Mouse (Mus musculus) embryonic facial prominence, embryonic 12.5 days (tissue): Measurements from ENCODE around the gene Cfap157. TPM values are rescaled to one million over a fixed set of nuclear protein-coding genes. Genes with fewer than 3 reads are reported as not detected.

Source experiments
- ATAC-seq: fragments of 200-750 bp; cut with Nextera tagmentation; 2 replicates; pipeline ENCODE4 v1.8.0; 2017; ENCODE audit not compliant: insufficient number of reproducible peaks, insufficient read depth, low FRiP score, low TSS enrichment
- H3K27ac ChIP-seq: fragments of 300-500 bp; sonication (generic); 2 replicates; pipeline ENCODE4 v1.5.1; 2016; ENCODE audit warnings: mild to moderate bottlenecking
- H3K27me3 ChIP-seq: fragments of 300-500 bp; sonication (generic); 2 replicates; pipeline ENCODE4 v1.6.1; 2016; ENCODE audit warnings: mild to moderate bottlenecking, moderate library complexity
- H3K36me3 ChIP-seq: fragments of 300-500 bp; sonication (generic); 2 replicates; pipeline ENCODE4 v1.6.1; 2016; ENCODE audit warnings: mild to moderate bottlenecking
- H3K4me1 ChIP-seq: fragments of 300-500 bp; sonication (generic); 2 replicates; pipeline ENCODE4 v1.6.1; 2016
- H3K4me2 ChIP-seq: fragments of 300-500 bp; sonication (generic); replicated peaks from 2 replicates; pipeline ENCODE4 v1.6.1; 2016; ENCODE audit warnings: mild to moderate bottlenecking, moderate library complexity
- H3K4me3 ChIP-seq: fragments of 300-500 bp; sonication (generic); 2 replicates; pipeline ENCODE4 v1.5.1; 2016; ENCODE audit warnings: mild to moderate bottlenecking
- H3K9ac ChIP-seq: fragments of 300-500 bp; sonication (generic); 2 replicates; pipeline ENCODE4 v1.6.1; 2016; ENCODE audit warnings: mild to moderate bottlenecking, moderate library complexity
- H3K9me3 ChIP-seq: fragments of 300-500 bp; sonication (generic); 2 replicates; pipeline ENCODE4 v1.6.1; 2016; ENCODE audit warnings: mild to moderate bottlenecking, moderate library complexity
- WGBS: fragments of 180-500 bp; shearing (Covaris S2); methylation state at CpG from one replicate; pipeline ENCODE4 v1.1.7; 2016; 5-methylcytosine and 5-hydroxymethylcytosine counted together
- polyA plus RNA-seq: library from polyadenylated mRNA; unstranded; fragments of >200 nt; fragmentation: Nextera tagmentation; extraction: Ambion mirVana; gene quantifications from 2 replicates; pipeline ENCODE4 v1.2.1, GENCODE M21; 2016

Gene Cfap157
- polyA plus RNA-seq, 1 experiment from 2014 or later: 0.74 TPM

DNA sequence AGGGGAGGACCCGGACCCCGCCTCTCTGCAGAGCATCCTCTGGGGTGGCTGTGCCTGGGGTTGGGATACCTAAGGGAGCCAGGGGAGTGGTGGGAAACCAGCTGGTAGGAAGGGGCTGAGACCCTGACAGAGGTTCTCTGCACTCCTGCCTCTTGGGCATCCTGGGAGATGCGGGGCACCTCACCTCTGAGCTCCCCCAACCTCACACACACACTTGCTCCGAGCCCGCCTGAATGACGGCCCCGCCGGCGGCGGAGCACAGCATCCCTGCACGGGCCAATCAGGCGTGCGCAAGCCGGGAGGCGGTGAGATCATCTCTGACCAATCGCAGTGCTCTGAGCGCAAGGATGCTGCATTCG lies 42.1 kb downstream of the Cfap157 start:
- H3K27me3 ChIP-seq: peaks cover 17% of the 10 kb centered on the region; the same call in 1 of the 2 replicates
- H3K27ac ChIP-seq: 0 out of 2 replicates have a peak overlapping the region, but pooled peaks have one; percentile 5
- H3K9me3 ChIP-seq: no peaks in the 10 kb centered on the region
- ATAC-seq: peak; percentile 62; the same call in 1 of the 2 replicates
- WGBS: 4% methylated on average over 18 of the region's 18 CpGs
- peaks cover 12% of the 10 kb centered on the region for H3K36me3 ChIP-seq
- no peak overlapping the region for H3K9ac ChIP-seq
- peak overlapping the region; percentile 96 for H3K4me2 ChIP-seq
- H3K4me1 ChIP-seq: peaks cover 18% of the 10 kb centered on the region
- peak overlapping the region; percentile 52 for H3K4me3 ChIP-seq

DNA sequence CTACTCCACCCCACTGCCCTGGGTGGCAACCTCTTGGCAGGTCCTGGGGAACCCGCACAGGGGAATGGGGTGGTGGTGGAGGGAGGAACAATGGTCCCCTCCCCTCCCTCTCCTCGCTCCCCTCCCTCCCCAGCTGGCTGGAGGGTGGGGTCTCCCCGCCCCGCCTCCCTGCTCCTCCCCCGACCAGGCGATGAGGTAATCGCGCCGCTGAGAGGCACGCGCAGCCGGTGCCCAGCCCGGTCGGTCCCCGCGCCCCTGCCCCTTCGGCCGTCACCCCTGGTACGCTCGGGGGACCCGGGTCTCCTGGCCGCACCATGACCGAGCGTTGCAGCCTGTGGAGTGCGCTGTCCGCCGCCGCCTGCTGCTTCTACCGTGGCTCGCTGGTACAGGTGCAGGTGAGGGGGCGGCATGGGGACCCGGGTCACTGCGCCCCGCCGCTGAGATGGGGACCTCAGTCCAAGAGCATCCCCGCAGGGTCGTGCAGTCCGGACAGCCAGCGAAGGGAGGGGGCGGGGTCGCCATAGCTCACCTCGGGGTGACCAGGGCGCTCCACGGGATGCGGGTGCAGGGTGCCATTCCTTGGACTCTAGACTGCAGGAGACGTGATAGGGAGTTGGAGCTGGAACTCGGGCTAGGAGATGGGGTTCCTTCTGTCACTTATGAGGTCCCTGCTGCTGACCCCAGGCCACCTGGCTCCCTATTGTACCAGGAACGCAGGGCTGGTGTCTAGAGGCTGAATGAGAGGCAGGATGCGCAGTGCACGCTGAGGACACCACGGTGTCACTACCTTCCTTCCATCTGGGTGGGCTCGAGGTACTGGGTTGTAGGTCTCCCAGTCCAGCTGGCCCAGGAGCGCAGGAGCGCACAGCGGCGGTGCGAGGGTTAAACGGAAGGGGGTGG lies 42.7 kb downstream of the Cfap157 start:
- peaks cover 17% of the 10 kb centered on the region; the same call in 1 of the 2 replicates for H3K27me3 ChIP-seq
- peak overlapping the region; percentile 96 for H3K4me2 ChIP-seq
- peak overlapping the region; percentile 46 for H3K9ac ChIP-seq
- peaks cover 9% of the 10 kb centered on the region for H3K36me3 ChIP-seq
- peaks cover 18% of the 10 kb centered on the region for H3K4me1 ChIP-seq
- 0 out of 2 replicates have a peak overlapping the region, but pooled peaks have one; percentile 5 for H3K27ac ChIP-seq
- peak overlapping the region; percentile 52 for H3K4me3 ChIP-seq
- no peaks in the 10 kb centered on the region for H3K9me3 ChIP-seq
- ATAC-seq: peak; percentile 31; the same call in 1 of the 2 replicates
- WGBS: 3% methylated on average over 50 of the region's 58 CpGs

DNA sequence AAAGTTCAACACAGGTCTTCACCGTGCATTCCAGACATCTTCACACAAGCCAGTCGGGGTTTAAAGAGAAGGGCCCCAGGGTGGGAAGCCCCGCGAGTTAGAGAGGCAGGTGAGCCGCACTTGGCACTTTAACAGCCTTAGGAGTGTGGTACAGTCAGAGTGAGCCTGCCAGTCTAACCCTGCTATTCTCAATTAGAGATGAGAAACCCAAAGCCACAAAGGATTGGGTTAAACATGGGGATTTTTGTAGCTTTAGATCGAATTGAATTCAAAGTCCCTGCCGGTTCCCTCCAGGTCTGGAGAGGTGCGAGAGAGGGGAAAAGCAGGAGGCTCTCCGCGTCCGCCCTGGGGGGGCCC lies 43.3 kb downstream of the Cfap157 start, which contains the start of gene 6330409D20Rik:
Gene 6330409D20Rik, minus strand, starts transcription at position 101 of the 357 bp plus-strand sequence.
- Histone ChIP-seq H3K4me3 (peak within 1 kb of the TSS; percentile 52), H3K36me3 (peaks cover 3% of the 10 kb centered on the region), H3K27ac (0 out of 2 replicates have a peak within 1 kb of the TSS, but pooled peaks have one; percentile 5), H3K4me2 (peak within 1 kb of the TSS; percentile 96), H3K27me3 (peaks cover 17% of the 10 kb centered on the region; the same call in 1 of the 2 replicates), H3K9me3 (no peaks in the 10 kb centered on the region), H3K4me1 (peaks cover 18% of the 10 kb centered on the region), H3K9ac (peak within 1 kb of the TSS; percentile 46)
- 9% methylated on average over 11 of the region's 11 CpGs for WGBS
- no peak for ATAC-seq

DNA sequence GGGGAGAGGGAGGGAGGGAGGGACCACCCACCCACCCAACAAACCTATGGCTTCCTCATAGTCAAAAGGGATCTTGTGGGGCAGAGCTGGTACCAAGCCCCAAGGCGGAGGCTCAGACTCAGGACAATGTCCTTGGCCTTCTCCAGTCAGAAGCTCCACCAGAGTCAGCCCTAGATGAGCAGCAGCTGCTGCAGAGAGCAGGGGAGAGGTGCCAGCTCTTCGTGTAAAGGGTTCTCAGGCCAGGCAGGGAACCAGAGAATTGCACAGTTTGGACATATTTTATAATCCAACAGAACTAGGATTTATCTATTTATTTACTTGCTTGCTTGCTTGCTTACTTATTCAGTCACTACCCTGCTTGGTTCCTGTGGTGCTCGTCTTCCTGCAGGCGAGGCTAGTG lies 44.9 kb downstream of the Cfap157 start:
- Histone ChIP-seq H3K4me1 (peaks cover 27% of the 10 kb centered on the region), H3K27ac (no peak overlapping the region), H3K4me2 (no peak overlapping the region), H3K4me3 (no peak overlapping the region), H3K9me3 (no peaks in the 10 kb centered on the region), H3K27me3 (peaks cover 17% of the 10 kb centered on the region; the same call in 1 of the 2 replicates), H3K9ac (no peak overlapping the region), H3K36me3 (no peaks in the 10 kb centered on the region)
- WGBS: 79% methylated on average over 4 of the region's 4 CpGs
- ATAC-seq: no peak

DNA sequence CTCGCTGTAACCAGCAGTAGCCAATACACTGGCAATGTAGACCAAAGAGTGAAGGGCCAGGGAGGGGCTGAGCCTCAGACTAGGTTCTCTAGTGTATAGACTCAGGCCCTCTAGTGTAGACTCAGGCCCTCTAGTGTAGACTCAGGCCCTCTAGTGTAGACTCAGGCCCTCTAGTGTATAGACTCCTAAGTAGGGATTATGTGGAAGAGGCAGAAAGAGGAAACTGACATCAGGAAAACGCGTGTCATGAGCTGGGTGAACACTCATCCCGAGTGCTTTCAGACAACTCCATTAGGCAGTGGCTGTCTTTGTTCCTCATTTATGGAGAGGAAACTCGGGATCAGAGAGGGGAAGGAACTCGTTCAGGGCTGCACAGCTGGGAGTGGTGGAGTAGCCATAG lies 47.2 kb downstream of the Cfap157 start:
- H3K27ac ChIP-seq: 0 out of 2 replicates have a peak overlapping the region, but pooled peaks have one; percentile 36

DNA sequence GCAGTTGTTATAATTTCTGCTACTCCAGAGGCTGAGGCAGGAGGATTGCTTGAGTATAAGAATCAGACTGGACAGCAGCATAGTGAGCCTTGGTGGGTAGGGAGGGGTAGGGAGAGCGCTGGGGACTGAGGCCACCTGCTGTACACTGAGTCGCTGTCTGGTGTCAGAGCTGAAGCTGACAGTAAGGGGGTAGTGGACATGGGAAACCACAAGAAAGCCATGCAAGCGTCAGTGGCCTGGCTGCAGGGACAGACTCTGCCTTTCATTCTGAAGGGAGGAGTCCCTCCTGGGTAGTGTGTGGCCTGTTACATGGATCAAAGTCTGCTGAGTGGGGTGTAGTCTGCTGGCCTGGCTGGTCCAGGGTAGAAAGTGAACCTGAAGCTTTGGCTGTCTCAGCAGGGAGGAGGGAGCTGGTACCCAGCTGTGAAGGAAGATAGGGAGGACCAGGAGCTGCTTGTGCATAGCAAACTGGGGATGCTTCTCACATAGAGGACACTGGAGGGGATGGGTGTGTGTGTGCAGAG lies 47.9 kb downstream of the Cfap157 start:
- 50% methylated on average over 3 of the region's 3 CpGs for WGBS

More for the DNA sequence above, 47.2 kb downstream of the Cfap157 start:
- Histone ChIP-seq H3K4me2 (no peak overlapping the region), H3K36me3 (no peaks in the 10 kb centered on the region), H3K27me3 (peaks cover 14% of the 10 kb centered on the region; the same call in 1 of the 2 replicates), H3K9me3 (no peaks in the 10 kb centered on the region), H3K4me3 (no peak overlapping the region), H3K4me1 (peaks cover 33% of the 10 kb centered on the region), H3K9ac (no peak overlapping the region)
- WGBS: 63% methylated on average over 6 of the region's 6 CpGs
- ATAC-seq: no peak

DNA sequence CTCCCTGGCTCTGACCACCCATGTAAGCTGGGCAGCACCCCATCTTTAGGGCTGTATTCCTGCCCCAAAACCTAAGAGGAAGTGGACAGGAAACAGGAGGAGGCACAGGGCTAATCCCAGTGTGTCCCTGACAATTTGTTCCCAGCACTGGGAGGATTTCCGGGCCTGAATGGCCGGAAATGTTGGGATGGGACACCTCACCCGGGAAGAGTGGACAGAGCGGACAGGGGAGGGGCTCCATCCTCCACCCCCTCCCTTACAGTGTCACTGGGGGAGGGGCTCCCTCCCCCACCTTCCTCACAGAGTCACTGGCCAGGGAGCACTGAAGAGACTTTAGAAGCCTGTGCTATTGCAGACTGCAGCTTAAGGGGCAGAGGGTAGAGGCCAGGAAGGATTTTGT lies 49.3 kb downstream of the Cfap157 start:
- Histone ChIP-seq H3K27ac (no peak overlapping the region), H3K27me3 (no peaks in the 10 kb centered on the region), H3K9me3 (no peaks in the 10 kb centered on the region), H3K4me3 (no peak overlapping the region), H3K4me2 (no peak overlapping the region), H3K36me3 (no peaks in the 10 kb centered on the region), H3K4me1 (peaks cover 39% of the 10 kb centered on the region), H3K9ac (no peak overlapping the region)
- no peak for ATAC-seq
- WGBS: 34% methylated on average over 4 of the region's 4 CpGs

More for the DNA sequence above, 47.9 kb downstream of the Cfap157 start:
- H3K27me3 ChIP-seq: peaks cover 8% of the 10 kb centered on the region; the same call in 1 of the 2 replicates
- no peak for ATAC-seq
- H3K4me1 ChIP-seq: peaks cover 33% of the 10 kb centered on the region
- H3K9me3 ChIP-seq: no peaks in the 10 kb centered on the region
- no peak overlapping the region for H3K4me3 ChIP-seq
- H3K4me2 ChIP-seq: no peak overlapping the region
- no peak overlapping the region for H3K9ac ChIP-seq
- 0 out of 2 replicates have a peak overlapping the region, but pooled peaks have one; percentile 36 for H3K27ac ChIP-seq
- H3K36me3 ChIP-seq: no peaks in the 10 kb centered on the region

DNA sequence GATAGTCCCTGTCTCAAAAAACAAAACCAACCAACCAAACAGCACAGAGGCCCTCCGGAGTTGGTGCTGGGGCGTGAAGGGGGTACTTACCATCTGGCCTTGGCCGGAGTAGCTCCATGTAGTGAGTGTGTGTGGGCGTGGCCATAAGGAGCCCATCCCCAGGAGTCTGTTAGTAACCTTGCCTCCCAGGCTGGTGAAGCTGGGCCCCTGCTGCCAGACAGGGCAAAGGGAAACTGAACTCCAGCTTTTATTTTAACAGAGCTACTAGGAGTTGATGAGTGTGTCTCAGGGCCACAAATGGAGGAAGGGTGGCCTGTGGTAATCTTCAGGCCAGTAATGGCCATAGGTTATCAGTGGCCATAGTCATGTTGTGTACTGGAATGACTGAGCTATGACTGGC lies 49.7 kb downstream of the Cfap157 start:
- Histone ChIP-seq H3K4me3 (no peak overlapping the region), H3K27me3 (no peaks in the 10 kb centered on the region), H3K4me1 (peaks cover 44% of the 10 kb centered on the region), H3K9ac (no peak overlapping the region), H3K9me3 (no peaks in the 10 kb centered on the region), H3K27ac (peak overlapping the region; percentile 41; the same call in 1 of the 2 replicates), H3K4me2 (no peak overlapping the region), H3K36me3 (no peaks in the 10 kb centered on the region)
- 35% methylated on average over 4 of the region's 4 CpGs for WGBS
- ATAC-seq: no peak

DNA sequence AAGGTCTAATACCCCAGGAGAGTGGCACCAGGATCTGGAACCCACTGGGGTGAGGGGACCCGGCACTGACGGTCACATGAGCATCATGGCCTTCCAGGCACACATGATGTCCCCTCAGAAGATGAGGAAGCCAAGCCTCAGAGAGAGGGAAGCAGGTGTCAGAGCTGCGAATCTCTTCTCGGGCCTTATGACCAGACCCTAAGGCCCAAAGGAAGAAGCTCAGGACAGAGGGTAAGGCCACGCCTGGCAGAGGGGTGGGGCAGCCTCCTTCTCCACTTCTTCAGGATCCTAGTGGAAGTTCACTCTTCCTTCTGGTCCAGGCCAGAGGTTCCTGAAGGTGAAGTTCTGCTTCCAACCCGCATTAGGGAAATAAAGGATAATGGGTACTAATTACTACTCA lies 51.5 kb downstream of the Cfap157 start:
- no peak overlapping the region for H3K27ac ChIP-seq
- H3K4me3 ChIP-seq: no peak overlapping the region
- H3K4me1 ChIP-seq: peaks cover 54% of the 10 kb centered on the region

DNA sequence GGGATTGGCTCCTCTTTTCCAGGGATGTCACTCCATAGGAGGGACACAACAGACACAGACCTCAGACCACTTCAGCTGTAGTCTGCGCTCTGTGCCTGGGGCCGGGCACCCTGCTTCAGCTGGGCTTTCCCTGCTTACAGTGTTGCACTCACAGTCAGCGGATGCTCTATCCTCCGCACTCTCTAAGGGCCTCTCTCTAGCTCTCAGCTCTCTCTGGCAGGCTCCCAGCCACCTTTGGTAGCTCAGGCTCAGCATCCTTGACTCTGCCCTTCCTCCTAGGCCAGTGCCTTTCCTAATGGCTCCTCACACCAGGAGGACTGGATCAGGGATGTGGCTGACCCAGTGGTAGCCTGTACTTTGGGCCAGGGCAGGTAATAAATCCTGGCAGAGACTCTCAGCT lies 52.3 kb downstream of the Cfap157 start:
- 51% methylated on average over 4 of the region's 4 CpGs for WGBS
- ATAC-seq: no peak
- Histone ChIP-seq H3K4me3 (no peak overlapping the region), H3K4me1 (peaks cover 54% of the 10 kb centered on the region), H3K27ac (peak overlapping the region; percentile 81), H3K9ac (no peak overlapping the region), H3K27me3 (no peaks in the 10 kb centered on the region), H3K9me3 (no peaks in the 10 kb centered on the region), H3K4me2 (no peak overlapping the region), H3K36me3 (no peaks in the 10 kb centered on the region)

More for the DNA sequence above, 51.5 kb downstream of the Cfap157 start:
- WGBS: 63% methylated on average over 6 of the region's 6 CpGs
- no peak overlapping the region for H3K4me2 ChIP-seq
- no peaks in the 10 kb centered on the region for H3K36me3 ChIP-seq
- no peaks in the 10 kb centered on the region for H3K27me3 ChIP-seq
- no peaks in the 10 kb centered on the region for H3K9me3 ChIP-seq
- ATAC-seq: no peak
- H3K9ac ChIP-seq: no peak overlapping the region

DNA sequence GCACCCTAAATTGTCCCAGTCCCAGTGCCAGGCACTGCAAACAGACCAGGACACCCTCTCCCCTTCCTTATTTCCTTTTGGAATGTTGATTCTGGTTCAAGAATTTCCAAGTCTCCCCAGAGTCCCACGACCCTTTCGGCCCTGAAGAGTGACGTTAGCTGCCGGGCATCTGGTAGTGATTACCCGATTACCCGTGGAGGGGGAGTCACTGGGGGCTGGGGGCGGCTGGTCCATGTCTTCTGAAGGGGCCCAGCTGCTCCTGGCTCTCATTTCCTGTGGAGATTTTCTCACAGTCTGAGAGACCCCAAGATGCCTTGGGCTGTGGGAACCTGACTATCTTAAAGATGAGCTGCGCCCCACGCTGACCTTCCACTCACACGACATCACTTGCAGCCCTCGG lies 53.4 kb downstream of the Cfap157 start:
- Histone ChIP-seq H3K27ac (peak overlapping the region; percentile 81), H3K4me1 (peaks cover 54% of the 10 kb centered on the region), H3K27me3 (no peaks in the 10 kb centered on the region), H3K4me2 (peak overlapping the region; percentile 28), H3K9ac (no peak overlapping the region), H3K9me3 (no peaks in the 10 kb centered on the region), H3K36me3 (no peaks in the 10 kb centered on the region), H3K4me3 (peak overlapping the region; percentile 9; the same call in 1 of the 2 replicates)
- peak; percentile 54; the same call in 1 of the 2 replicates for ATAC-seq
- WGBS: 13% methylated on average over 11 of the region's 11 CpGs
